Mouse (Mus musculus) olfactory bulb, adult 2 months (tissue): ENCODE measurements around the gene Ifnar2. TPM values are rescaled to one million over a fixed set of nuclear protein-coding genes. Genes with fewer than 3 reads are reported as not detected.
A peak's percentile ranks its signal among the peaks of the same experiment; 100 is the strongest.

ENCODE experiments used
- H3K27ac ChIP-seq: fragments of 200-500 bp; 2 replicates; pipeline ENCODE4 v1.5.1; 2012; ENCODE audit warnings: low read depth, low read length; ENCODE audit not compliant: insufficient read depth
- H3K4me1 ChIP-seq: fragments of 200-500 bp; 2 replicates; pipeline ENCODE4 v1.6.1; 2012; ENCODE audit warnings: low read length; ENCODE audit not compliant: control insufficient read depth, insufficient read depth
- H3K4me3 ChIP-seq: fragments of 200-500 bp; 2 replicates; pipeline ENCODE4 v1.5.1; 2012; ENCODE audit warnings: mild to moderate bottlenecking, low read depth, low read length, moderate library complexity; ENCODE audit not compliant: insufficient read depth
- CTCF ChIP-seq: fragments of 200-500 bp; IDR thresholded peaks from 2 replicates; pipeline ENCODE4 v1.5.1; 2012; ENCODE audit warnings: low read depth, mild to moderate bottlenecking, low read length, moderate library complexity; ENCODE audit not compliant: insufficient read depth
- POLR2A ChIP-seq: fragments of 200-500 bp; IDR thresholded peaks from 2 replicates; pipeline ENCODE4 v1.6.1; 2012; ENCODE audit warnings: mild to moderate bottlenecking, low read depth, low read length, moderate library complexity; ENCODE audit not compliant: insufficient read depth
- WGBS: fragments of 180-500 bp; shearing (Covaris S2); methylation state at CpG from one replicate; pipeline ENCODE4 v1.1.7; 2018; 5-methylcytosine and 5-hydroxymethylcytosine counted together
- polyA plus RNA-seq: library from polyadenylated mRNA; stranded (reverse); fragments of >200 nt; gene quantifications from 2 replicates; pipeline ENCODE4 v1.2.4, GENCODE M21; 2012; ENCODE audit warnings: low replicate concordance; ENCODE audit not compliant: missing spikeins, insufficient read depth, insufficient read length

Gene Ifnar2
- polyA plus RNA-seq, 1 experiment, result not detected

DNA sequence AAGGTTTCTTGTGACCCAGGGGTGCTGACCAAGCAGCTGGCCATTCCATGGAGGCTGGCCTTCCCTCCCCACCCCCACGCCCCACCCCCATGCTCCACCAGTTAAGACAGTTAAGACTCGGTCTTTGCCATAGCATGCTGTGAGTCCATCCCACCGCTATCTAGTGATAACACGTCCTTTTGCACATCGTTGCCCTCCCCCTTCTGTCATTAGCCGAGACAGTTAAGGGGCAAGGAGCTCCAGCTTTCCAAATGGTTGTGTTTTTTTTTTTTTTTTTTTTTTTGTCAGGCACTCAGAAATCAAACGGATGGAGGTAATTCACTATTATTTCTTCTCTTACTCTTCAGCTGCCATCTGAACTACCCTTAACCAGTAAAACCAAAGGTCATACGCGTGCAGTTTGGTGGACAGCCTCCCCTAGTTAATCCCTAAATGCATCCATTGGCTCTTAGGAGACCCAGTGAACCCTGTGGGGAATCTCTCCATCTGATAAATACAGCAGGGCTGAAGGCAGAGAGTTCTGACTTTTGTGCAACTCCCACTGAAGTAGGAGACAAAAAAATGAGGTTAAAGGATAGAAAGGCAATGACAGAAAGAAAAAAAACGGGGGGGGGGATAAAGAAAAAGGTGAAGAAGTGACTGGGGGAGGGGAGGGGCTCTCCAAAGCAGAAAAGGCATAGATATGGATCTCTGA, 24.4 kb downstream of the Ifnar2 start:
- 83% methylated on average over 10 of the region's 10 CpGs for WGBS
- Histone ChIP-seq H3K27ac (no peak overlapping the region), H3K4me3 (no peak overlapping the region), H3K4me1 (peaks cover 5% of the 10 kb centered on the region)
- TF ChIP-seq POLR2A (no peak), CTCF (no peak)

DNA sequence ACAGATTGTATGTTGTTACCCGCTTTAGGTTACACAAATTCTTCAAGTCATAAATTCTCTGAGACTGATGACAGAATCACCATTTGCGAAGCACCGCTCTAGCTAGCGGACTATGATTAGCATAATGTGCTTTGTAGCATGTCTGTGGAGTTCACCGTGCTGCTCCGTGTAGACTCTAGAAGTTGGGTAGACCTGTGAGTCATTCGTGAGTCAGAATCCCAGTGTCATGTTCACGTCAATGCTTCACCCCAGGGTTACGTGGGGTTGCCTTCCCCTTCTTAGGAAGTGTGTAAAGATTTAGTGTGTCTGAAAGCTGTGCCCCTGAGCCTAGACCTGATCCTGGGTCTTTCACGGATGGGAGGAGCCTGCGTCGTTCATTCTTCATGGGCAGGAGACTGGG, 25.4 kb downstream of the Ifnar2 start:
- Histone ChIP-seq H3K27ac (no peak overlapping the region), H3K4me1 (peaks cover 5% of the 10 kb centered on the region), H3K4me3 (no peak overlapping the region)
- no peak for TF ChIP-seq CTCF
- TF ChIP-seq POLR2A, result no peak
- 71% methylated on average over 12 of the region's 12 CpGs for WGBS

DNA sequence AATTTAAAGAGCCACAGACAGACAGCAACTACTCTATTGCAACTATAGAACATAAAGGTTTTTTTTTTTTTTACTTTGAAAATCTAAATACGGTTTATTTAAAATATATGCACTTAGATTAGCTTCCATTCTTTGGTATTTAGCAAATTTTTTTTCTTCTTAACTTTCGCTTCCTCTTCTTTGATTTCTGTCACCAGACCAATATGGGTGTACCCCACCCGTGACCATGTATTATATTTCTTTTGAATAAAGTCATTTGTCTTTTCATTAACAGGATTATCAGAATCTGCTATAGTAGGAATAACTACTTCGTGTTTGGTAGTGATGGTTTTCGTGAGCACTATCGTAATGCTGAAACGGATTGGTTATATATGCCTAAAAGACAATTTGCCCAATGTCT, 26.4 kb downstream of the Ifnar2 start:
- TF ChIP-seq CTCF (no peak), POLR2A (no peak)
- WGBS, result 94% methylated on average over 7 of the region's 7 CpGs
- Histone ChIP-seq H3K4me3 (no peak overlapping the region), H3K4me1 (peaks cover 5% of the 10 kb centered on the region), H3K27ac (no peak overlapping the region)

DNA sequence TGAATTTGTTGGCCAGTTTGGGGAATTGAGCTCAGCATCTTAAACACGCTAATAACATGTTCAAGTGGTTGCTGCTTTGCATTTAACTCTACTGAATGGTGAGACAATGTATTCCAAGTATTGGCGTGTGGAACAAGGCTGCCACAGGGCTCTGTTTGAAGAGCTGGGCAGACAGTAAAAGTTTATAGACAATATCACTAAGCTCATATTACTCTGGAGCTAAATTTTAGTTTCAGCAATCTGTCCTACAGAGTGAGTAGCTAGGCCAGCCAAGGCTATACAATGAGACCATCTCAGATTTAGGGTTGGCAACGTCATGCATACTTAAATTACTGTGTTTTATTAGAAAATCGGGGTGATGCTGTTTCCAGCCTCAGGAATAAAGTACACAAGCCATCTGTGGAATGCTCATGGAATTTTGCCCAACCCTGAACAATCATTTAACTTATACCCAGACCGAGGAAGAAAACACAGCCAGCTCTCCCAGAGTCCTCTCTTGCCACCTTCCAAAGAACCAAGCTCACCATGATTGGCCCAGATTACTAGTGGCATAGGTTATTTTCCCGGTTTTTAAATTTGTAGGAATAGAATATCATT, 29.1 kb downstream of the Ifnar2 start:
- TF ChIP-seq POLR2A (no peak), CTCF (no peak)
- H3K4me1 ChIP-seq, result peaks cover 16% of the 10 kb centered on the region
- 67% methylated on average over 6 of the region's 6 CpGs for WGBS
- H3K4me3 ChIP-seq, result no peak overlapping the region
- no peak overlapping the region for H3K27ac ChIP-seq

DNA sequence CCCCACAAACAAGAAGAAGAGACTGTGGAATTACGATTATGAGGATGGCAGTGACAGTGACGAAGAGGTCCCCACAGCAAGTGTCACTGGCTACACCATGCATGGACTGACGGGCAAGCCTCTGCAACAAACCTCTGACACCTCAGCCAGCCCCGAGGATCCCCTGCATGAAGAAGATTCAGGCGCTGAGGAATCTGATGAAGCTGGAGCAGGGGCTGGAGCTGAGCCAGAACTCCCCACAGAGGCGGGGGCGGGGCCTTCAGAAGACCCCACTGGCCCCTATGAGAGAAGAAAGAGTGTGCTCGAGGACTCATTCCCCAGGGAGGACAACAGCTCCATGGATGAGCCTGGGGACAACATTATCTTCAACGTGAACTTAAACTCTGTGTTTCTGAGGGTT, 31.2 kb downstream of the Ifnar2 start:
- Histone ChIP-seq H3K4me3 (no peak overlapping the region), H3K27ac (no peak overlapping the region), H3K4me1 (peaks cover 21% of the 10 kb centered on the region)
- WGBS, result 79% methylated on average over 9 of the region's 9 CpGs
- TF ChIP-seq POLR2A (no peak), CTCF (no peak)

DNA sequence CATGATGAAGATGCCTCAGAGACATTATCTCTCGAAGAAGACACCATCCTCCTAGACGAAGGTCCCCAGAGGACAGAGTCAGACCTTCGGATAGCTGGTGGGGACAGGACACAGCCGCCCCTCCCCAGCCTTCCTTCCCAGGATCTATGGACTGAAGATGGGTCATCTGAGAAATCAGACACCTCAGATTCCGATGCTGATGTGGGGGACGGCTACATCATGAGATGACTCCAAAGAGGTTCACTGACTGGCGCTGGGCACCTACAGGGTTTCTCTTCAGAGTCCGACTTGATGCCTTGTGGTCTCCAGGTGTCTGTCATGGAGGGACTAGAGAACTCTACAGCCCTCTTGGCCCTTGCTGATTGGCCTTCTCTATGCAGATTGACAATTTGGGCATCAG, 31.6 kb downstream of the Ifnar2 start:
- H3K27ac ChIP-seq, result no peak overlapping the region
- 93% methylated on average over 8 of the region's 8 CpGs for WGBS
- peaks cover 21% of the 10 kb centered on the region for H3K4me1 ChIP-seq

DNA sequence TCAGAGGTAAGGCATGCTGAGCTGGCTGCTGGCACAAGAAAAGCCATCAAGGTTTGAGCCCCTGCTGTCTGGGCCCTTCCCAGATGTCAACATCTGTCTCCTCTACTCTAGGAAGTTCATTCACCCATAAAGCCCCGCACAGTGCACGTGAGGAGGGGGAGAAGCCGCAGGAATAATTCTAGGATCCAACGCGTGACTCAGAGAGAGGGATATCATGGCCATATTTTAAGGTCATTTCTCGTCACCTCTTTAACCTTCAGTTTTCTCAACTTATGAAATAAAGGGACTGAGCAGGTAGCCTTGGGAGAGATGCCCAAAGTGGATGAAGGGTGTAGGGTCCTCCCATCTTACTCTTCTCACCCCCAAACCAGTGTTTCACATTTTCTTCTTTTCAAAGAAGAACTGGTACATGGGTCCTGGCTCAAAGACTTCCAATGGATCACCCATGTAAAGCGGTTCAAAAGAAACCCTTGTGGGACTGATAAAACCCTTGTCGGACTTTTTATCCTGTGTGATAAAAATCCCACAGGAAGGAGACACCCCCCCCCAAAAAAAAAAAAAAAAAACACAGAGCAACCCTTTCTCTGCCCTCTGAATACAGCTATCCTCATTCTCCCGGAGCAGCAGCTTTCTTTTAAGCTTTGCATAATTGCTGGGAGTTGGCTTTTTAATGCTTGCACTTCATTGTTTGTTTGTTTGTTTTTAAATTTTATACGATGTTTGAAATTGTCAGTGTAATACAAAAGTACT, 32.4 kb downstream of the Ifnar2 start:
- no peak overlapping the region for H3K4me3 ChIP-seq
- TF ChIP-seq CTCF (no peak), POLR2A (no peak)
- WGBS, result 81% methylated on average over 10 of the region's 10 CpGs
- peaks cover 18% of the 10 kb centered on the region for H3K4me1 ChIP-seq
- H3K27ac ChIP-seq, result no peak overlapping the region

More for the DNA sequence above, 31.6 kb downstream of the Ifnar2 start:
- TF ChIP-seq POLR2A (no peak), CTCF (no peak)
- H3K4me3 ChIP-seq, result no peak overlapping the region

DNA sequence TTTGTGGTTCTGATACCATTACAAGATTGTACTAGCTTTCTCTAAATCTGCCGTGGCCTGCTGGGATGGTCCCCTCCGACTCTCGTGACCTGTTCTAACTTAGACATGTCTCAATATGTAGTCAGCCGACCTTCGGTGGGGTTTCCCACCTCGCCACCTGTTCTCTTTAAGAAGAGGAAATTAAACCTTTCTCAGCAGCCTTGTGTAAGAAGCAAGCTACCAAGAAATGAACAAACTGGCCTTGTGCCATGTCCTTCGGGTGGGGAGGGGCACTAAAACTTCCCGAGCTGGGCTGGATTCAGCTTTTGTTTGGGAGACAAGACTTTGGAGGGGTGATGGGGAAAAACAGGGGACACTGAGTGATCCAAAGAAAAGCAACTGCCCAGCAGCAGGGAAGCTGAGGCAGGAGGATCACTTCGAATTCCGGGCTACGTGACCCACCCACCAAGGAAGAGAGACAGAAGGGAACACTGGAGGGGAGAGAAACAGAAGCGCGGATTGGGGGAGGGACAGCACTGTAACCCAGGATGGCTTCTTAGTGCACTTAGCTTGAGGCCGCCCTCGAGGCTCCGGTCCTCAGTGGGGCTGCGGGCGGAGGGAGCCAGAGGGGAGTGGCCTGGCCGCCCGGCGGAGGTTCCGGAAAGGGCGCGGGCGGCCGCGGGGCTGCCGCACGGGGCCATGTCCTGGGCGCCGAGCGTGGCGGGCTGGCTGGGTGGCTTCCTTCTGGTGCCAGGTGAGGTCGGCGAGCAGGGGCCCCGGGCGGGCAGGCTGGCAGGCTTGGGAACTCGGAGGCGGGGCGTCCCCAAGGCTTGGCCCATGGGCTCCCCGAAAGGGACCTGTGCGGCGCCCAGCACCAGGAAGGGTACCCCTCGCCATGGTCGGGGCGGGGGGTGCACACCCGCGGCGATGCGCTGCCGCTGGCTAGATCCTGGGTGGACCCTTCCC, 33.3 kb downstream of the Ifnar2 start, which contains the start of gene Il10rb:
Gene Il10rb (plus strand): TSS at position 525 of the 945 bp plus-strand sequence.
- H3K4me3 ChIP-seq, result peak within 1 kb of the TSS; percentile 53
- TF ChIP-seq POLR2A (no peak), CTCF (no peak)
- WGBS, result 6% methylated on average over 51 of the region's 51 CpGs
- peaks cover 21% of the 10 kb centered on the region for H3K4me1 ChIP-seq
- 0 out of 2 replicates have a peak within 1 kb of the TSS, but pooled peaks have one; percentile 8 for H3K27ac ChIP-seq

DNA sequence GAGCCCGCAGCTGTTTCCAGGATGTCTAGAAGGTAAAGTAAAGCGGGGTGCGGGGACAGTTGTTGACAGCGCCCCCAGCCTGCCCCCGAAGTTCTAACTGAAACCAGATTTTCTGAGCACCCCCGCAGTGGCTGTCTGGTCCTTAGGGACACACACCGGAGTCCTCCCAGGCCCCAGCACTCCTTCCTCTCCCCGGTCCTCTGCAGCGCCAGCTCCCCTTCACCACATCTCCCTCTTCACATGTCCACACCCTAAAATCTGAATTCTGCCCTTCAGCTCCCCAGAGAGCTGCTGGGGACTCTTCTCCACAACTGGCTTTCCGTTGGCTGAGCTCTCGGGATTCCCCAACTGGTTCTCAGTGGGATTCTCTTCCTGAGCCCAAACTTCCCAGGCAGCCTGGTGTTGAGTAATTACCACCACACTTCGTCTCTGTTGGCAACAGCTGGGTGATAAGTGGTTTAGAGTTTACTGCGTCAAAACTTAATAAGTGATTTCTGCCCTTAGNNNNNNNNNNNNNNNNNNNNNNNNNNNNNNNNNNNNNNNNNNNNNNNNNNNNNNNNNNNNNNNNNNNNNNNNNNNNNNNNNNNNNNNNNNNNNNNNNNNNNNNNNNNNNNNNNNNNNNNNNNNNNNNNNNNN, 34.1 kb downstream of the Ifnar2 start:
- 0 out of 2 replicates have a peak overlapping the region, but pooled peaks have one; percentile 1 for H3K27ac ChIP-seq
- 3% methylated on average over 13 of the region's 13 CpGs for WGBS
- peak overlapping the region; percentile 53 for H3K4me3 ChIP-seq
- TF ChIP-seq POLR2A (no peak), CTCF (no peak)
- peaks cover 21% of the 10 kb centered on the region for H3K4me1 ChIP-seq
